Mouse (Mus musculus) ovary, postnatal 36 days (tissue): ENCODE results near the gene Banf2.

Experiments used
- DNase-seq: peaks from one replicate; pipeline ENCODE4 v3.0.0; 2022; ENCODE audit warnings: low spot score, mixed read lengths

Banf2 gene

GRCm38 (mm10) chr2:144032664-144033063, at the start of gene Banf2:
Gene Banf2, plus strand, starts transcription at chr2:144033059.
- no peak for DNase-seq

GRCm38 (mm10) chr2:143983482-143983881, 49.4 kb upstream of the Banf2 start:
- DNase-seq, result no peak

- DNase-seq, result no peak
These were observed 45.4 kb upstream of the Banf2 start for GRCm38 (mm10) chr2:143987485-143987884.

- no peak for DNase-seq
These were observed 44.8 kb upstream of the Banf2 start for GRCm38 (mm10) chr2:143988016-143988415.

- DNase-seq, result no peak
These were observed 41.9 kb upstream of the Banf2 start for GRCm38 (mm10) chr2:143990997-143991396.

- DNase-seq, result no peak
These were observed 40.7 kb upstream of the Banf2 start for GRCm38 (mm10) chr2:143991964-143992672.

GRCm38 (mm10) chr2:143992977-143993376, 39.9 kb upstream of the Banf2 start:
- no peak for DNase-seq

GRCm38 (mm10) chr2:144002229-144002984, 30.5 kb upstream of the Banf2 start:
- no peak for DNase-seq

- peak; percentile 40 for DNase-seq
These were observed 29.3 kb upstream of the Banf2 start for GRCm38 (mm10) chr2:144003544-144003943.

- DNase-seq, result no peak
These were observed 27.5 kb upstream of the Banf2 start for GRCm38 (mm10) chr2:144005166-144005955.

GRCm38 (mm10) chr2:144006686-144007085, 26.2 kb upstream of the Banf2 start:
- DNase-seq, result no peak

- no peak for DNase-seq
These were observed 25.6 kb upstream of the Banf2 start for GRCm38 (mm10) chr2:144007211-144007610.

- no peak for DNase-seq
These were observed 23.8 kb upstream of the Banf2 start for GRCm38 (mm10) chr2:144009081-144009480.

GRCm38 (mm10) chr2:144009551-144010281, 23.1 kb upstream of the Banf2 start:
- peak; percentile 31 for DNase-seq

- peak; percentile 84 for DNase-seq
These were observed 22.4 kb upstream of the Banf2 start for GRCm38 (mm10) chr2:144010282-144011044.

- DNase-seq, result peak; percentile 99
These were observed 21.7 kb upstream of the Banf2 start, which contains the start of gene Rrbp1 for GRCm38 (mm10) chr2:144011080-144011551. Gene Rrbp1, minus strand, starts transcription at chr2:144011263.

GRCm38 (mm10) chr2:144014051-144014450, 18.8 kb upstream of the Banf2 start:
- no peak for DNase-seq

- DNase-seq, result no peak
These were observed 18.4 kb upstream of the Banf2 start for GRCm38 (mm10) chr2:144014481-144014880.

GRCm38 (mm10) chr2:144015861-144016260, 17.0 kb upstream of the Banf2 start:
- no peak for DNase-seq

- no peak for DNase-seq
These were observed 12.9 kb upstream of the Banf2 start for GRCm38 (mm10) chr2:144019971-144020370.

- DNase-seq, result no peak
These were observed 10.4 kb upstream of the Banf2 start for GRCm38 (mm10) chr2:144022441-144022840.
